Mouse (Mus musculus) thymus, adult 2 months (tissue): ENCODE measurements around the gene Il1rn. TPM values are rescaled to one million over a fixed set of nuclear protein-coding genes. Genes with fewer than 3 reads are reported as not detected.

ENCODE experiments used
- DNase-seq: peaks from one replicate; pipeline ENCODE4 v3.0.0; 2021
- H3K27ac ChIP-seq: fragments of 200-500 bp; 2 replicates; pipeline ENCODE4 v1.5.1; 2012; ENCODE audit warnings: low read length, control low read depth; ENCODE audit not compliant: control insufficient read depth, insufficient read depth
- H3K27me3 ChIP-seq: fragments of 200-500 bp; 2 replicates; pipeline ENCODE4 v1.6.1; 2012; ENCODE audit warnings: mild to moderate bottlenecking, low read length, moderate library complexity, mixed read lengths; ENCODE audit not compliant: control insufficient read depth, insufficient read depth
- H3K36me3 ChIP-seq: fragments of 200-500 bp; 2 replicates; pipeline ENCODE4 v1.6.1; 2012; ENCODE audit warnings: mild to moderate bottlenecking, low read length, moderate library complexity; ENCODE audit not compliant: control insufficient read depth, insufficient read depth
- H3K4me1 ChIP-seq: fragments of 200-500 bp; replicated peaks from 2 replicates; pipeline ENCODE4 v1.6.1; 2012; ENCODE audit warnings: low read length; ENCODE audit not compliant: control insufficient read depth, insufficient read depth
- H3K4me3 ChIP-seq: fragments of 200-500 bp; 2 replicates; pipeline ENCODE4 v1.5.1; 2012; ENCODE audit warnings: mild to moderate bottlenecking, low read length, control low read depth, moderate library complexity; ENCODE audit not compliant: control insufficient read depth, insufficient read depth
- CTCF ChIP-seq: fragments of 200-500 bp; IDR thresholded peaks from 2 replicates; pipeline ENCODE4 v1.5.1; 2012; ENCODE audit warnings: mild to moderate bottlenecking, control low read depth, low read length, moderate library complexity, borderline replicate concordance; ENCODE audit not compliant: control insufficient read depth, poor library complexity, insufficient read depth; ENCODE audit errors: extremely low read depth
- POLR2A ChIP-seq: fragments of 200-500 bp; IDR thresholded peaks from 2 replicates; pipeline ENCODE4 v1.6.1; 2012; ENCODE audit warnings: mild to moderate bottlenecking, low read length, control low read depth, moderate library complexity; ENCODE audit not compliant: control insufficient read depth, poor library complexity, insufficient read depth; ENCODE audit errors: extremely low read depth
- WGBS: fragments of 180-500 bp; shearing (Covaris S2); methylation state at CpG from one replicate; pipeline ENCODE4 v1.1.7; 2018; 5-methylcytosine and 5-hydroxymethylcytosine counted together
- polyA plus RNA-seq: library from polyadenylated mRNA; depleted of rRNA; stranded (reverse); fragments of >200 nt; gene quantifications from 2 replicates; pipeline ENCODE4 v1.2.3, GENCODE M21; 2012

Il1rn gene
- polyA plus RNA-seq, 1 experiment = 9.6 TPM

GRCm38 (mm10) chr2:24353042-24353441 lies 16.4 kb downstream of the Il1rn start:
- 96% methylated on average over 2 of the region's 2 CpGs for WGBS
- Histone ChIP-seq H3K4me3 (no peak overlapping the region), H3K4me1 (no peaks in the 10 kb centered on the region), H3K36me3 (no peaks in the 10 kb centered on the region), H3K27ac (no peak overlapping the region), H3K27me3 (no peaks in the 10 kb centered on the region)
- DNase-seq = no peak
- TF ChIP-seq POLR2A = no peak
- TF ChIP-seq CTCF = no peak

GRCm38 (mm10) chr2:24357642-24358041 lies 21.0 kb downstream of the Il1rn start:
- Histone ChIP-seq H3K27me3 (no peaks in the 10 kb centered on the region), H3K27ac (no peak overlapping the region), H3K4me3 (no peak overlapping the region), H3K4me1 (no peaks in the 10 kb centered on the region), H3K36me3 (no peaks in the 10 kb centered on the region)
- TF ChIP-seq CTCF = no peak
- no peak for TF ChIP-seq POLR2A
- DNase-seq = peak; percentile 62
- 3% methylated on average over 1 of the region's 1 CpGs for WGBS

- 91% methylated on average over 1 of the region's 1 CpGs for WGBS
- H3K4me3 ChIP-seq = no peak overlapping the region
These were observed 22.7 kb downstream of the Il1rn start for GRCm38 (mm10) chr2:24359347-24359746.

DNA sequence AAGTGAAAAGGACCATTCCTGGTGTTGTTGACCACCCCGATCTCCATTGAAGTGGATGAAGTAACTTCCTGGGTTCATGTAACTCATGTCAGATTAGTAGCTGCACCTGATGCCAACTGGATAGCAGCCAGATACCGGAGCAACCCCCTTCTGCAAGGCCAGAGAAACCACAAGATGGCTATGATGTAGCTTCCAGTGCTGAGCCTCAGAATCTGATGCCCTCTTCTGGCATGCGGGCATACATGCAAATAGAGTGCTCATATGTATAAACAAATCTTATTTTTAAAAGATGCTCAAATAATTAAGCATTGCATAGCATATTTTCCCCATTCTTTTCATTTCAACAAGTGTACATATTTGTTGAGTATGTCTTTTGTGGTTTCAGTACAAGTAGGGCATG lies 27.2 kb downstream of the Il1rn start:
- 24% methylated on average over 3 of the region's 3 CpGs for WGBS
- Histone ChIP-seq H3K36me3 (no peaks in the 10 kb centered on the region), H3K4me1 (peaks cover 10% of the 10 kb centered on the region), H3K27me3 (no peaks in the 10 kb centered on the region), H3K4me3 (no peak overlapping the region), H3K27ac (no peak overlapping the region)
- TF ChIP-seq POLR2A (no peak), CTCF (no peak)
- no peak for DNase-seq

More at GRCm38 (mm10) chr2:24359347-24359746, 22.7 kb downstream of the Il1rn start:
- no peaks in the 10 kb centered on the region for H3K4me1 ChIP-seq
- H3K27ac ChIP-seq = no peak overlapping the region
- H3K27me3 ChIP-seq = no peaks in the 10 kb centered on the region
- DNase-seq = no peak
- TF ChIP-seq POLR2A (no peak), CTCF (no peak)
- H3K36me3 ChIP-seq = no peaks in the 10 kb centered on the region

DNA sequence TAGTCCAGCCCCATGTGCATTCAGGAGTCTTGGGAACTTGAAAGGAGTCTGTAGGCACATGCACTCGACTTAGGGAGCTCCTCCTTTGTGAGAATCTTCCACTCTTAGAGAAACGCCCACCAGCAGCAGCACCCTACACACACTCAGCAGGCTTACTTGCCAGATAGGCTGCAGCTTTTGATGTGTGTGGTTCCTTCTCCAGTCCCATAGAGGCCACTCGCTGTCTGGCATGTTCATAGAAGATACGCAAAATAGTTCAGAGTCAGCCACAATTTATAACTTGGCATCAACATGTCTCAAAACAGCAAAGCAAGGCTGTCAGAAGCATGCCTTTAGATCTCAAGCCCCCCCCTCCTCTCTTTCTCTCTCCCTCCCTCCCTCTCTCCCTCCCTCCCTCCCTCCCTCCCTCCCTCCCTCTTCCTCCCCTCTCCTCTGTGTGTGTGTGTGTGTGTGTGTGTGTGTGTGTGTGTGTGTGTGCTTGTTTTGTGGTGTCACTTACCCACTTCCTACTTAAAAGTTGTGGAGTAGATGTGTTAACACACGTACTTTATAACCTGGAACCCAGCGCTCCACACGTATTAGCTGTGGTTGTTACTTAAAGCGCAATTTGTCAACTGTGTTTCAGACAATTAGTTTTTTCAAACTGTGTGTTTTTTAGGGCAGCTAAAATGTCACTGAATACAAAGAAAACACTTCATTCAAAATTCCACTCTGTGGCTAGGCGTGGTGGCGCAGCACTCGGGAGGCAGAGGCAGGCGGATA lies 29.7 kb downstream of the Il1rn start:
- H3K4me3 ChIP-seq = no peak overlapping the region
- H3K36me3 ChIP-seq = no peaks in the 10 kb centered on the region
- H3K4me1 ChIP-seq = peaks cover 10% of the 10 kb centered on the region
- H3K27me3 ChIP-seq = no peaks in the 10 kb centered on the region
- DNase-seq = no peak
- no peak overlapping the region for H3K27ac ChIP-seq
- 25% methylated on average over 12 of the region's 12 CpGs for WGBS
- no peak for TF ChIP-seq CTCF
- no peak for TF ChIP-seq POLR2A

- DNase-seq = peak; percentile 49
- no peak for TF ChIP-seq POLR2A
- TF ChIP-seq CTCF = no peak
- peaks cover 10% of the 10 kb centered on the region for H3K4me1 ChIP-seq
- no peaks in the 10 kb centered on the region for H3K36me3 ChIP-seq
- 2% methylated on average over 47 of the region's 47 CpGs for WGBS
- H3K27ac ChIP-seq = no peak within 1 kb of the TSS
- no peaks in the 10 kb centered on the region for H3K27me3 ChIP-seq
- peak within 1 kb of the TSS; percentile 48 for H3K4me3 ChIP-seq
These were observed 30.6 kb downstream of the Il1rn start, which contains the start of gene Psd4 for GRCm38 (mm10) chr2:24367030-24367894. Psd4 (plus strand) TSS chr2:24367580.
